Mouse (Mus musculus): ENCODE results near the gene Ccdc177. TPM values are rescaled to one million over a fixed set of nuclear protein-coding genes. Genes with fewer than 3 reads are reported as not detected.
A peak's percentile ranks its signal among the peaks of the same experiment; 100 is the strongest.

The Ccdc177 gene
- total RNA-seq, 2 experiments from 2014 or later, result 18.5 to 18.7 TPM

GRCm38 (mm10) chr12:80739482-80739881 lies 21.0 kb downstream of the Ccdc177 start:
- no peak for DNase-seq (ENCODE audit: low spot score in 2 of 2)

- DNase-seq (ENCODE audit: low spot score in 2 of 2), result no peak
These were observed 23.2 kb downstream of the Ccdc177 start for GRCm38 (mm10) chr12:80737283-80737600.

- peak; percentile 69 to 71 for DNase-seq (ENCODE audit: low spot score in 2 of 2)
These were observed 23.8 kb downstream of the Ccdc177 start for GRCm38 (mm10) chr12:80736464-80737282.

GRCm38 (mm10) chr12:80734526-80735470 lies 25.7 kb downstream of the Ccdc177 start:
- no peak for DNase-seq (ENCODE audit: low spot score in 2 of 2)

- peak; percentile 64 to 77 for DNase-seq (ENCODE audit: low spot score in 2 of 2)
These were observed 29.9 kb downstream of the Ccdc177 start for GRCm38 (mm10) chr12:80730567-80730966.

- DNase-seq (ENCODE audit: low spot score in 2 of 2), result peak; percentile 47 to 74
These were observed 30.5 kb downstream of the Ccdc177 start for GRCm38 (mm10) chr12:80729758-80730530.

GRCm38 (mm10) chr12:80728814-80729213 lies 31.7 kb downstream of the Ccdc177 start:
- no peak for DNase-seq (ENCODE audit: low spot score in 2 of 2)

GRCm38 (mm10) chr12:80728207-80728606 lies 32.3 kb downstream of the Ccdc177 start:
- DNase-seq (ENCODE audit: low spot score in 2 of 2), result no peak

- peak; percentile 80 to 91 for DNase-seq (ENCODE audit: low spot score in 2 of 2)
These were observed 35.5 kb downstream of the Ccdc177 start for GRCm38 (mm10) chr12:80724853-80725559.

GRCm38 (mm10) chr12:80721458-80721857 lies 39.0 kb downstream of the Ccdc177 start:
- no peak for DNase-seq (ENCODE audit: low spot score in 2 of 2)

- no peak for DNase-seq (ENCODE audit: low spot score in 2 of 2)
These were observed 40.0 kb downstream of the Ccdc177 start for GRCm38 (mm10) chr12:80720507-80720906.

GRCm38 (mm10) chr12:80719141-80719540 lies 41.3 kb downstream of the Ccdc177 start:
- no peak for DNase-seq (ENCODE audit: low spot score in 2 of 2)

GRCm38 (mm10) chr12:80715915-80716314 lies 44.6 kb downstream of the Ccdc177 start:
- no peak for DNase-seq (ENCODE audit: low spot score in 2 of 2)

- DNase-seq (ENCODE audit: low spot score in 2 of 2), result no peak
These were observed 53.4 kb downstream of the Ccdc177 start for GRCm38 (mm10) chr12:80706915-80707604.

GRCm38 (mm10) chr12:80706208-80706914 lies 54.1 kb downstream of the Ccdc177 start:
- DNase-seq (ENCODE audit: low spot score in 2 of 2), result no peak

All from layer of hippocampus, postnatal 14 days (tissue).